Comparison of ENCODE assay signal across 9 mouse cellular contexts in the genomic region with DNA sequence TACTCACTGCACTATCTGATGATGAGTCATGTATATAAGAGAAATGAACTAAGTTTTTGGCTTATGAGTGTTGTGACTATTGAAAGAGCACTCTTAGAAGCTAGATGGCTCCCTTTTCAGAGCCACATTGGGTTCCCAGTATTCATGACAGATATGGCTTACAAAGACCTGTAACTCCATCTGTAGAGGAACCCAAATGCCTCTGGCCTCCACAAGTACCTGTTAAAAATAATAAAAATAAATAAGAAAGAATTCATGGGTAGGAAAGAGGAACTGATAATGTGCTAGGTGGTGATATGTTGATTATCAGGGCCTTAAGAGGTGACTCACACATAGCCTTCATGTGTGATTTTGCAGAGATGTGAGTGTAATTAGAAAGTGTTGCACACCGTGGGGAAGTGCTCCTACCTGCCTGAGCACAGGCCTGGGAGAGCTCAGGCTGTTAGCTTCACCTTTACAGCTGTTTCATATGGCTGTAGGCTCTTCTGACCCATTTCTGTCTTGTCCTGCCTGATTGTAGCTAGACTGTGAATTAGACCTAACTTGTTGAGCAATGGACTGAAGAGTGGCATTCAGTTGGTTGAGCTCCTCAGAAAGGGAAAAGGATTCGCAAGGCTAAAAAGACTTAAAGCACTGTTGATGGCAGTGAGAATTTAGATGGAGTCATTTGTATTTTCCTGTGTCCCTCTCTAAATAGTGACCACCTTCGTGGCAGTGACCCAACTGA. TPM values are rescaled to one million over a fixed set of nuclear protein-coding genes. Genes with fewer than 3 reads are reported as not detected.
DNase-seq lines count a peak whose midpoint lies in the region; ATAC-seq and TF ChIP-seq lines count a peak whose summit lies in the region.
"Had no signal": no experiment of that assay in that cellular context is flagged by ENCODE, and none has a peak within 500 bp of the region (broad histone marks: within the 10 kb centered on the region; RNA-seq: fewer than 3 reads in every experiment).

No protein-coding gene starts in this region.

- no peak overlapping the region for H3K27ac ChIP-seq in hindbrain, postnatal 0 days
- H3K27ac ChIP-seq in hindbrain, embryonic 16.5 days (ENCODE audit: low read depth, low read length), result no peak overlapping the region
- H3K27ac ChIP-seq: stomach, embryonic 15.5 days had no signal

- no peak overlapping the region; the same call in 1 of the 2 replicates for H3K4me3 ChIP-seq in hindbrain, postnatal 0 days (ENCODE audit: low read length)
- H3K4me3 ChIP-seq in hindbrain, embryonic 16.5 days (ENCODE audit: low read length), result no peak overlapping the region
- H3K4me3 ChIP-seq: stomach, embryonic 15.5 days had no signal

- H3K9me3 ChIP-seq in hindbrain, postnatal 0 days (ENCODE audit: low read length), result no peaks in the 10 kb centered on the region; the same call in 1 of the 2 replicates
- no peaks in the 10 kb centered on the region for H3K9me3 ChIP-seq in hindbrain, embryonic 16.5 days (ENCODE audit: control insufficient read depth, low read length)
- H3K9me3 ChIP-seq: stomach, embryonic 15.5 days had no signal

- no peak overlapping the region for H3K9ac ChIP-seq in hindbrain, postnatal 0 days (replicated peaks; ENCODE audit: low read length)
- no peak overlapping the region for H3K9ac ChIP-seq in hindbrain, embryonic 16.5 days (ENCODE audit: low read depth, low read length)
- H3K9ac ChIP-seq: stomach, embryonic 15.5 days had no signal

- no peaks in the 10 kb centered on the region for H3K4me1 ChIP-seq in hindbrain, postnatal 0 days (ENCODE audit: insufficient read depth, low read length)
- peaks cover 4% of the 10 kb centered on the region for H3K4me1 ChIP-seq in hindbrain, embryonic 16.5 days (ENCODE audit: control insufficient read depth, insufficient read depth, low read depth, low read length)

- DNase-seq in hindbrain, postnatal 0 days (ENCODE audit: low spot score), result no peak
- DNase-seq in 3T3-L1 (ENCODE audit: low read depth, low spot score) (peak; percentile 70), 416B (ENCODE audit: low read depth) (peak; percentile 78)
- DNase-seq in right cerebral cortex, postnatal 14 days, result no peak
- DNase-seq in layer of hippocampus, adult 9-10 months (ENCODE audit: low spot score), result no peak
- no peak for DNase-seq in neural tube, embryonic 10.5 days (ENCODE audit: extremely low spot score, low spot score)

- H3K36me3 ChIP-seq in hindbrain, postnatal 0 days (ENCODE audit: insufficient read depth, low read length), result no peaks in the 10 kb centered on the region
- no peaks in the 10 kb centered on the region for H3K36me3 ChIP-seq in hindbrain, embryonic 16.5 days (ENCODE audit: control insufficient read depth, insufficient read depth, low read length)
- H3K36me3 ChIP-seq: stomach, embryonic 15.5 days had no signal

- TF ChIP-seq CTCF in hindbrain, postnatal 0 days (IDR thresholded peaks at IDR 0.05; ENCODE audit: low read depth), result no peak

- no peak for ATAC-seq in hindbrain, postnatal 0 days
- ATAC-seq in hindbrain, embryonic 16.5 days, result no peak
- peak; percentile 6 to 22; a peak in 1 of 4 replicates for ATAC-seq in hematopoietic stem cell, adult 5-6 weeks (replicated peaks in 1 of 2; ENCODE audit: insufficient read depth in 1 of 2, low FRiP score in 2 of 2, low TSS enrichment in 1 of 2, low read depth in 1 of 2, poor library complexity in 2 of 2, severe bottlenecking in 2 of 2)

- peak overlapping the region; percentile 51 for H3K4me2 ChIP-seq in hindbrain, postnatal 0 days (ENCODE audit: low read depth, low read length)
- H3K4me2 ChIP-seq in hindbrain, embryonic 16.5 days (ENCODE audit: low read length), result no peak overlapping the region

- no peaks in the 10 kb centered on the region for H3K27me3 ChIP-seq in hindbrain, postnatal 0 days (ENCODE audit: insufficient read depth, low read length)
- H3K27me3 ChIP-seq in hindbrain, embryonic 16.5 days (replicated peaks; ENCODE audit: control insufficient read depth, insufficient read depth, low read length), result no peaks in the 10 kb centered on the region
- H3K27me3 ChIP-seq: stomach, embryonic 15.5 days had no signal

- 73% methylated on average over 3 of the region's 3 CpGs for WGBS in hindbrain, postnatal 0 days
- WGBS in hindbrain, embryonic 16.5 days, result 78% methylated on average over 3 of the region's 3 CpGs

RNA-seq across cellular contexts. Expression of gene Lpin2, which starts 12.7 kb away (rescaled TPM):
- 48.9 and 49.8 TPM in 2 replicates for total RNA-seq in hindbrain, postnatal 0 days (2014; rRNA removed)
- 39.5 and 39.9 TPM in 2 replicates for polyA plus RNA-seq in hindbrain, postnatal 0 days (2015; fragmentation: Nextera tagmentation; extraction: Ambion mirVana)
- 42.5 and 47.6 TPM in 2 replicates for polyA plus RNA-seq in hindbrain, embryonic 16.5 days (2015; fragmentation: Nextera tagmentation; extraction: Ambion mirVana)
- total RNA-seq in hematopoietic stem cell, adult 5-6 weeks (2017), result 54.8 and 72.9 TPM in 2 replicates

Comparison
In these comparisons a context has a peak if more than half of its experiments do, and no peak if none do; other contexts are left out.
1. ATAC-seq: peak in hematopoietic stem cell, adult 5-6 weeks (2 of 2); none in hindbrain, postnatal 0 days (single experiment) and hindbrain, embryonic 16.5 days (single experiment).
2. DNase-seq: peak in 3T3-L1 (single experiment) and 416B (single experiment); none in hindbrain, postnatal 0 days (single experiment), right cerebral cortex, postnatal 14 days (single experiment), layer of hippocampus, adult 9-10 months (single experiment) and neural tube, embryonic 10.5 days (single experiment).